Mouse (Mus musculus) hindbrain, embryonic 16.5 days (tissue): ENCODE data around the gene Gstm1. TPM values are rescaled to one million over a fixed set of nuclear protein-coding genes. Genes with fewer than 3 reads are reported as not detected.

Experiments
- ATAC-seq: fragments of 200-750 bp; cut with Nextera tagmentation; 2 replicates; pipeline ENCODE4 v1.8.0; 2017; ENCODE audit warnings: moderate TSS enrichment, moderate library complexity
- H3K27ac ChIP-seq: fragments of 300-500 bp; sonication (generic); 2 replicates; pipeline ENCODE4 v1.5.1; 2014; ENCODE audit warnings: low read depth, mild to moderate bottlenecking, control low read depth, low read length, moderate library complexity
- H3K27me3 ChIP-seq: fragments of 300-500 bp; sonication (generic); replicated peaks from 2 replicates; pipeline ENCODE4 v1.6.1; 2014; ENCODE audit warnings: low read length; ENCODE audit not compliant: control insufficient read depth, insufficient read depth
- H3K36me3 ChIP-seq: fragments of 300-500 bp; sonication (generic); 2 replicates; pipeline ENCODE4 v1.6.1; 2014; ENCODE audit warnings: mild to moderate bottlenecking, low read length, moderate library complexity, mixed read lengths; ENCODE audit not compliant: control insufficient read depth, insufficient read depth
- H3K4me1 ChIP-seq: fragments of 300-500 bp; sonication (generic); 2 replicates; pipeline ENCODE4 v1.6.1; 2014; ENCODE audit warnings: low read depth, low read length; ENCODE audit not compliant: control insufficient read depth, insufficient read depth
- H3K4me2 ChIP-seq: fragments of 300-500 bp; sonication (generic); 2 replicates; pipeline ENCODE4 v1.6.1; 2014; ENCODE audit warnings: mild to moderate bottlenecking, low read length, control low read depth, moderate library complexity
- H3K4me3 ChIP-seq: fragments of 300-500 bp; sonication (generic); 2 replicates; pipeline ENCODE4 v1.5.1; 2014; ENCODE audit warnings: mild to moderate bottlenecking, low read length, control low read depth, moderate library complexity
- H3K9ac ChIP-seq: fragments of 300-500 bp; sonication (generic); 2 replicates; pipeline ENCODE4 v1.6.1; 2014; ENCODE audit warnings: low read depth, mild to moderate bottlenecking, control low read depth, low read length, moderate library complexity
- H3K9me3 ChIP-seq: fragments of 300-500 bp; sonication (generic); 2 replicates; pipeline ENCODE4 v1.6.1; 2014; ENCODE audit warnings: mild to moderate bottlenecking, low read length, moderate library complexity; ENCODE audit not compliant: control insufficient read depth
- WGBS: fragments of 180-500 bp; shearing (Covaris S2); extraction: QIAGEN DNeasy Blood & Tissue Kit; methylation state at CpG from one replicate; pipeline ENCODE4 v1.1.7; 2014; 5-methylcytosine and 5-hydroxymethylcytosine counted together
- polyA plus RNA-seq: library from polyadenylated mRNA; unstranded; fragments of >200 nt; fragmentation: Nextera tagmentation; extraction: Ambion mirVana; gene quantifications from 2 replicates; pipeline ENCODE4 v1.2.1, GENCODE M21; 2015

Gene Gstm1
- polyA plus RNA-seq: 169 and 263 TPM in 2 replicates

- peak; percentile 96 for ATAC-seq
- peak within 1 kb of the TSS; percentile 85 for H3K27ac ChIP-seq
- H3K4me3 ChIP-seq: peak within 1 kb of the TSS; percentile 50
- WGBS: under 1% methylated on average over 31 of the region's 31 CpGs
- peak within 1 kb of the TSS; percentile 65 for H3K9ac ChIP-seq
- H3K4me2 ChIP-seq: peak within 1 kb of the TSS; percentile 75
- H3K27me3 ChIP-seq: no peaks in the 10 kb centered on the region
- no peaks in the 10 kb centered on the region for H3K9me3 ChIP-seq
- no peaks in the 10 kb centered on the region for H3K36me3 ChIP-seq
- H3K4me1 ChIP-seq: peaks cover 8% of the 10 kb centered on the region
Measured at GRCm38 (mm10) chr3:108017473-108018189, at the start of gene Gstm1. TSS of gene Gstm1 (minus strand) at chr3:108017973.

DNA sequence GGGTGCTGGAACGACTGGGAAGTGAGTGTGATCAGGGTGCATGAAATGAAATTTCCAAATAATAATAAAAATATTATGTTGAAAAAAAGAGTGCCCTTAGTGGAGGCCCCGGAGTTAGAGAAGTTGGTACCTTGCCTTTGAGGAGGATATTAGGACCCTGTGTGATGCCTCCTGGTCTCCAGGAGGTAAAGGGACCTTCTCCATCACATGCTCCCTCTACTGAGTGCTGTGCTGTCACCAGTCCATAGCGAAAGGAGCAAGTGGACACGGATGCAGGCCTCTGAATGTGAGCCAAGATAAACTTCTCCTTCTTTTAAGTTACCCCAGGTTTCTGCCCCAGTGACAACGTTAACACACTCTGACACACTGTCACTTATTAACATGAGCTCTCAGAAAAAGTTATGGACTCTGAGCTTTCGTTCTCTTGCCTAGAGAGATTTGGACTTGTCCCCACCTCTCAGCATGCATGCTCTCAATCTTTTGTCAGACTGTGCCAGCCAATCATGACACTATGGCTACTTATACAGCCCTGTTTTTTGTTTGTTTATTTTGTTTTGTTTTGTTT lies 49.7 kb upstream of the Gstm1 start:
- no peak overlapping the region for H3K27ac ChIP-seq
- H3K27me3 ChIP-seq: 0 out of 2 replicates have a peak, but pooled peaks cover 2% of the 10 kb centered on the region
- H3K9me3 ChIP-seq: no peaks in the 10 kb centered on the region
- H3K9ac ChIP-seq: no peak overlapping the region
- H3K4me2 ChIP-seq: no peak overlapping the region
- no peak for ATAC-seq
- no peak overlapping the region for H3K4me3 ChIP-seq
- 63% methylated on average over 6 of the region's 6 CpGs for WGBS
- no peaks in the 10 kb centered on the region for H3K4me1 ChIP-seq
- H3K36me3 ChIP-seq: no peaks in the 10 kb centered on the region

DNA sequence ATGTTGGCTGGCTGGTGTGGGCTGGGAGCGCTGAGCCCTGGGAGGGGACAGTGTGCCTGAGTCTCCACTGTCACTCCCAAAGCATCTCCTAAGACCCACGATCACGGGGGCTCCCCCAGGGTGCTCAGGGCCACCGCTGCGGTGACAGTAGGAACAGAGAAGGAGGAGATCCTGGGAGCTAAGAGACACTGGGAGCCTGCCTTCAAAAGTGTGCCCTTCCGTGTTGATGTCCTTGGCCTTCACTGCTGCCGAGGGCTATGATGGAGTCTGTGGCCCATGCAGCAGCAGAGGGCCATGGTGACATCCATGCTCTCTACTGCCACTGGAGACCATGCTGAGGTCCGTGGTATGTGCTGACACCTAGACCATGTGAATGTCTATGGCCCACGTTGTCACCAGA lies 47.8 kb upstream of the Gstm1 start:
- H3K27me3 ChIP-seq: 0 out of 2 replicates have a peak, but pooled peaks cover 2% of the 10 kb centered on the region
- no peaks in the 10 kb centered on the region for H3K36me3 ChIP-seq
- H3K27ac ChIP-seq: no peak overlapping the region
- no peaks in the 10 kb centered on the region for H3K9me3 ChIP-seq
- 87% methylated on average over 9 of the region's 9 CpGs for WGBS
- no peak overlapping the region for H3K9ac ChIP-seq
- H3K4me1 ChIP-seq: no peaks in the 10 kb centered on the region
- ATAC-seq: no peak
- H3K4me2 ChIP-seq: no peak overlapping the region
- H3K4me3 ChIP-seq: no peak overlapping the region

DNA sequence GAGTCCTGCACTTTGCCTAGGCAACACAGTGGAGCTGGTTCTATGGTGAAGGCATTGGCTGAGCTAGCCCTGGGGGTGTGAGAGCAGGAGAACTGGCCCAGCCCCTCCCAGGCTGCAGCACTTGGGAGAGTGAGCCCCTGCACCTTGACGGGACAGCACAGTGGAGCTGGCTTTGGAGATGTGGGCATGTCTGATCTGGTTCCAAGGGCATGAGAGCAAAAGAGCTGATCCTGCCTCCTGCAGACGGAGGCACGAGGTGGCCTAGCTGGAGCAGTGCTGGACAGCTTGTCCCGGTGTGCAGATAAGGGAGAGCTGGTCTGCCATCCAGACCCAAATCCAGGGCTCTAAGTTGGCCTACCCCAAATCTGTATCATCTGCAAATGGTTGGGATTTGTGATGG lies 46.9 kb upstream of the Gstm1 start:
- Histone ChIP-seq H3K27me3 (0 out of 2 replicates have a peak, but pooled peaks cover 2% of the 10 kb centered on the region), H3K4me1 (no peaks in the 10 kb centered on the region), H3K27ac (no peak overlapping the region), H3K4me2 (no peak overlapping the region), H3K9ac (no peak overlapping the region), H3K36me3 (no peaks in the 10 kb centered on the region), H3K4me3 (no peak overlapping the region), H3K9me3 (no peaks in the 10 kb centered on the region)
- ATAC-seq: no peak
- WGBS: 82% methylated on average over 4 of the region's 4 CpGs

DNA sequence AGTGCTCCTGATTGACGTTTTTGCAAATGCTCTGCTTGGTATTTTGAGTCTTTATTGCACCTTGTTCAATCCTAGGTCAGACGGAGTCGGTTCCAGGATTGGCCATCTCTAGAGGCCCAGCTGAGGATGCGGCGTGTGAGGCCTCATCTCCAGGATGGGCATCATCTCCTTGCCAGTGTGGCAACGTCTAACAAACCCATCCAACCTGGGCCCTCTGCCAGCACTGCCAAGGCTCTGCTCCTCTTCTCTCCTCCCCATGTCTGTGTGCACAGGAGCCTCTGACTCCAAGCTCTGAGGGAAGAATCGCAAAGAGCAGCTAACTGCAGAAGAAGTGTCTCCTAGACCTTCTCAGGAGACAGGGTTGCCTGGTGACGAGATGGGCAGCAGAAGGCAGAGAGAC lies 44.9 kb upstream of the Gstm1 start:
- H3K9me3 ChIP-seq: no peaks in the 10 kb centered on the region
- H3K27ac ChIP-seq: no peak overlapping the region
- H3K9ac ChIP-seq: no peak overlapping the region
- 76% methylated on average over 8 of the region's 8 CpGs for WGBS
- no peaks in the 10 kb centered on the region for H3K36me3 ChIP-seq
- no peaks in the 10 kb centered on the region for H3K4me1 ChIP-seq
- H3K4me2 ChIP-seq: no peak overlapping the region
- no peak overlapping the region for H3K4me3 ChIP-seq
- 0 out of 2 replicates have a peak, but pooled peaks cover 2% of the 10 kb centered on the region for H3K27me3 ChIP-seq
- no peak for ATAC-seq

- H3K4me1 ChIP-seq: no peaks in the 10 kb centered on the region
- no peaks in the 10 kb centered on the region for H3K36me3 ChIP-seq
- no peak for ATAC-seq
- 0 out of 2 replicates have a peak, but pooled peaks cover 2% of the 10 kb centered on the region for H3K27me3 ChIP-seq
- H3K9ac ChIP-seq: no peak overlapping the region
- no peak overlapping the region for H3K27ac ChIP-seq
- H3K4me3 ChIP-seq: no peak overlapping the region
- H3K9me3 ChIP-seq: no peaks in the 10 kb centered on the region
- WGBS: 27% methylated on average over 7 of the region's 7 CpGs
- H3K4me2 ChIP-seq: peak overlapping the region; percentile 12
Measured at GRCm38 (mm10) chr3:108061420-108061819, 43.6 kb upstream of the Gstm1 start.

GRCm38 (mm10) chr3:108050493-108050892 lies 32.7 kb upstream of the Gstm1 start:
- ATAC-seq: no peak
- H3K9ac ChIP-seq: no peak overlapping the region
- no peak overlapping the region for H3K4me2 ChIP-seq
- no peaks in the 10 kb centered on the region for H3K27me3 ChIP-seq
- H3K36me3 ChIP-seq: no peaks in the 10 kb centered on the region
- H3K27ac ChIP-seq: no peak overlapping the region
- 90% methylated on average over 5 of the region's 5 CpGs for WGBS
- no peaks in the 10 kb centered on the region for H3K9me3 ChIP-seq
- no peaks in the 10 kb centered on the region for H3K4me1 ChIP-seq
- no peak overlapping the region for H3K4me3 ChIP-seq

DNA sequence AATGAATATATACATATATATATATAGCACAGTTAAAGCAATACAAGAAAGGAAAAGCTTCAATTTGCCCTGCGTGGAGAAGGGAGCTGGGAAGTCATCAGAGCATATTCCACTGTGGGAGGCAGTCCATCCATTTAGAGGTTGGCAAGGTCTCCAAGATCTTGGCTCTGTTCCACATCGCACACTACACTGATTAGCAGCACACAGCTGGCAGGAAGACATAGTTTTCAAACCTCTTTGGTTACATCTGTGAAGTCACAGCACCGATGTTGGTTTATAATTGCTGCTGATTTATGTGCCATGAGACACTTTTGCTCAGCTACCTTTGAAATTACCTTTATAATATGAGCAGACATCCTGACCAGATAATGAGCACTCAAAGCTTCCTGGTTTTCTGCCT lies 30.5 kb upstream of the Gstm1 start:
- Histone ChIP-seq H3K4me1 (peaks cover 3% of the 10 kb centered on the region), H3K4me3 (no peak overlapping the region), H3K27ac (no peak overlapping the region), H3K9ac (no peak overlapping the region), H3K9me3 (no peaks in the 10 kb centered on the region), H3K4me2 (no peak overlapping the region), H3K36me3 (no peaks in the 10 kb centered on the region), H3K27me3 (no peaks in the 10 kb centered on the region)
- no peak for ATAC-seq
- 74% methylated on average over 3 of the region's 3 CpGs for WGBS

GRCm38 (mm10) chr3:108046944-108047655 lies 29.3 kb upstream of the Gstm1 start:
- H3K4me3 ChIP-seq: no peak overlapping the region
- H3K9me3 ChIP-seq: no peaks in the 10 kb centered on the region
- no peaks in the 10 kb centered on the region for H3K27me3 ChIP-seq
- H3K9ac ChIP-seq: no peak overlapping the region
- no peaks in the 10 kb centered on the region for H3K36me3 ChIP-seq
- peaks cover 3% of the 10 kb centered on the region for H3K4me1 ChIP-seq
- WGBS: 92% methylated on average over 2 of the region's 2 CpGs
- no peak for ATAC-seq
- H3K4me2 ChIP-seq: no peak overlapping the region
- no peak overlapping the region for H3K27ac ChIP-seq
